Mouse (Mus musculus) adrenal gland, postnatal 36 days (tissue): Measurements from ENCODE around the gene Gm19935. TPM values are rescaled to one million over a fixed set of nuclear protein-coding genes. Genes with fewer than 3 reads are reported as not detected.

Experiments used
- DNase-seq, 2 experiments: peaks; one replicate each; pipeline ENCODE4 v3.0.0; 2021; ENCODE audit warnings: mixed read lengths in 1 of 2
- long read RNA-seq, 2 experiments: library from polyadenylated mRNA; stranded (forward); transcript quantifications; one replicate each; pipeline ENCODE4 v2.0.0; 2021; ENCODE audit warnings: borderline sequencing depth in 2 of 2
- total RNA-seq, 2 experiments: library from RNA; stranded (reverse); gene quantifications; 2 replicates each; pipeline ENCODE4 v1.2.3; 2021

Gm19935 gene
- total RNA-seq = not detected
- long read RNA-seq, experiment 1 = 0 reads
- long read RNA-seq, experiment 2 = 0 reads

DNA sequence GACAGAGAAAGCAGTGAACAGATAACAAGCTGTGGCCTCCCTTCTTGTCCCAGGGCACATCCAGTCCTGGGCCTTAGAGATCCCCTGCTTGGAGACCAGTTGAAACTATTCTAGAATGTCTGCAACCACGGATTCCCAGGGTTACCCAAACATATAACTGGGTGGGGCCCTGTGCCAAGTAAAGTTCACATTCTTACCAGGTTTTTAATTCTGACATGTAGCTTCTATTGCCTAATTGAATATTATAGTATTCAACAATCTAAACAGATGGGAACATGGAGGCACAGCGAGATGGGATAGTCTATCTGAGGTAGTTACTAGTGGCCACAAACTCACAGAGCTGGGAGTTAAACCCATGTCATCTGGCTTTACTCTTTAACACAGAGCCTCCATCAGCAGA, at the start of gene Gm19935:
Gm19935 (minus strand) TSS at position 101 of the 400 bp plus-strand sequence.
- no peak for DNase-seq

DNA sequence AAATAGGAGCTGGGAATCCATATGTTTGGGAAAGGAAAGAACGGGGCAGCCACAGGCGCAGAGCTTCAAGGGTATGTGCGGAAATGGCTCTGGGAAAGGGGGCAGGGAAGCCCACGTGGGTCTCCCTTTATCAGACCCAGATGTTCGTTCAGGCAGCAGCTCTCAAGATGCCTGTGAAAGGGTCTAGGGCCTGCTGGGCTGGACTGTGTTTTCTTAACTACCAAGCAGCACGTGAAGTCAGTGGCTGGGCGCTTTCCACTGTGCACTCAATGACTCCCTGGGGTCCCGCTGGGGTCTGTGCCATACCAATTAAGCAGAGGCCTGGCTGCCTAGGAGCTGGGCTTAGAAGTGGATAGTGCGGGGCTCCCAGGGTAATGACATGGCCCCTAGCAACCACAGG, 44.8 kb upstream of the Gm19935 start:
- DNase-seq = peak in 1 of 2 experiments; percentile 49

DNA sequence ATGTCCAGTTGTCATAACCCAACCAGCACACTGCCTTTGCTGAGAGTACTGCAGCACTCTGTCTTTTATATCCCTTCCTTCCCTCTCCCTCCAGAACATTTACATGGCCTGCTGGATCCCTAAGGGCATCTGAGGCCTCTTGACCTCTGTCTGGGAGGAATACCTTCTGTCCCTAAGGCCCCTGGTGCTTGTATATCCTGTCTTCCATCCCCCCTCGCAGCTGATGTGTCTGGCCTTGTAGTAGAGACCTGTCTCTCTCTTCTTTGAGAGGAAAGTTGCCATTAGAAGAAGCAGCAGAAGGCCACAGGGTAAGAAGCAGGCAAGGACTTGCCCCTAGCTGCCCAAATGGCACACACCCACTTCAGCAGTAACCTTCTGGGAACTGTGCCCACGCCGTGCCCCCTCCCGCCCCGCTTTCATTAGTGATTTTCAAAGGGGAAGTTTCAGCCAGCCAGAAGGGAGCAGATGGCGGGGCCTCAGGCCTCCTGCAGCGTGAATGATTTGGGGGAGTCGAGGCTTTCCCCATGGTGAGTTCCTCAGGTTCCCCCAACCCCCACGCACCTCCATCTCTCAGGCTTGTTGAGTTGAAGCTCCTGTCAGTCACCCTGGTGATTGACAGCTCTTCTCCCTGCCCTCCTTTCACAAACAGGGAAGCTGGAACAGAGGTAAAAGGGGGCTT, 44.2 kb upstream of the Gm19935 start:
- peak in 1 of 2 experiments; percentile 58 for DNase-seq

DNA sequence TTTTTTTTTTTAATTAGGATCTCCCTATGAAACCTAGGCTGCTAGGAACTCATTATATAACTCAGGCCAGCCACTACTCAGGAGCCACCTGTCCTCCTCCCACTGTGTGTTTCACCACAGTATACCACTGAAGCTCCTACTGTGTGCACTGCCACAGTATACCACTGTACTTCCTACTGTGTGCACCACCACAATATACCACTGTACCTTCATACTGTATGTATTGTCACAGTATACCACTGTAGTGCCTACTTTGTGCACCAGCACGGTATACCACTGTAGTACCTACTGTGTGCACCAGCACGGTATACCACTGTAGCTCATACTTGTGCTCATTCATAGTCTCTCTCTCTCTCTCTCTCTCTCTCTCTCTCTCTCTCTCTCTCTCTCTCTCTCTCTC, 40.9 kb upstream of the Gm19935 start:
- DNase-seq = no peak

DNA sequence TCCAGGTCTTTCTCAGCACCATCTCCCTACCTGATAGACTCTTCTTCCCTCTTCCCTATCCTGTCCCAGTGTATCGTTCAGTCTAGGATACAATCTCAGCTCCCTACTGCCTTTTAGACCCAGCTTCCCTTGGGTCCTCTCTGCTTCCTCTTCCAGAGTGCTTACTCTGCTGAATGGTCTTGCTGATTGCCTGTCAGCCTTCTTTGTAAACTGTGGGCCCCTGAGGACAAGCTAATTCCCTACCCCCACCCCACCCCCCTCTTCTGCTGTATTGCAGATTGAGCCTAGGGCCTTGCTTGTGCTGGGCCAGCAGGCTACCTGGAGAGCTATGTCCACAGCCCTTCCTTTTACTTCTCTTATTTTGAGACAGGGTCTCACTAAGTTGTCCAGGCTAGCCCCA, 39.8 kb upstream of the Gm19935 start:
- no peak for DNase-seq

DNA sequence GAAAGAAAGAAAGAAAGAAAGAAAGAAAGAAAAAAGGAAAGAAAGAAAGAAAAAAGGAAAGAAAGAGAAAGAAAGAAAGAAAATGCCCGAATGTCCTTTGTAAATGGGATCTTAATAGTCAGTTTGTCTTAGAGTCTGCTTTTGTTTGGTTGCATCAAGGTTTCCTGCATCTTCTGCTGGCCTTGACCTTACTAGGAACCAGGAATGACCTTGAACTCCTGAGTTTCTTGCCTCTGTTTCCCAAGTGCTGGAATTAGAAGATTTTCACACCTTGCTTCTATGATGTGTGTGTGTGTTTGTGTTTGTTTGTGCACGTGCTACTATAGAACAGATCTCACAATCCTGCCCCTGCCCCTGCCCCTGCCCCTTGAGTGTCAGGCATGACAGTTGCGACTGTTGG, 39.0 kb upstream of the Gm19935 start:
- no peak for DNase-seq

DNA sequence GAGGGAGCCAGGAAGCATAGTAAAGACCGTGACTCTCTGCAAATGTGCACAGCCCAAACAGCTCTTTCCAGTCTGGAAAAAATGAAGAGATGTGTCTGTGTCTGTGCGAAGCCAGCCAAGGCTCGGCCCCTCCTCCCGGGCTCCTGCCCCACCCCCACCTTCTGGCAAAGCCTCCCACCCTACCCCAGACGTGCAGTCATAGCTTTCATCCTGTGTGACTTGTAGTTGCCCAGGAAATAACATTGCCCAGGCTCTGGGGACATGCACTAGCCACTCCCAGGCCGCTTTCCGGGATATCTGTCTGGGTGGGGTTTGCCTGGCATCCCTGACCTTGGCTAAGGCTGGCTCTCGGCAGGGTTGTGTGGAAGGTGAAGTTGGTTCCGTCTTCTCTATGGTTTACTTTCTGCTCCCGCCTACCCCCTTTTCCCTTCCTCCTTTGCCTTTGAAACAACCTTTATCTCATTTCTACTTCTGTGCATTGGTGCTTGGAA, 37.5 kb upstream of the Gm19935 start:
- DNase-seq = peak; percentile 46 to 58

DNA sequence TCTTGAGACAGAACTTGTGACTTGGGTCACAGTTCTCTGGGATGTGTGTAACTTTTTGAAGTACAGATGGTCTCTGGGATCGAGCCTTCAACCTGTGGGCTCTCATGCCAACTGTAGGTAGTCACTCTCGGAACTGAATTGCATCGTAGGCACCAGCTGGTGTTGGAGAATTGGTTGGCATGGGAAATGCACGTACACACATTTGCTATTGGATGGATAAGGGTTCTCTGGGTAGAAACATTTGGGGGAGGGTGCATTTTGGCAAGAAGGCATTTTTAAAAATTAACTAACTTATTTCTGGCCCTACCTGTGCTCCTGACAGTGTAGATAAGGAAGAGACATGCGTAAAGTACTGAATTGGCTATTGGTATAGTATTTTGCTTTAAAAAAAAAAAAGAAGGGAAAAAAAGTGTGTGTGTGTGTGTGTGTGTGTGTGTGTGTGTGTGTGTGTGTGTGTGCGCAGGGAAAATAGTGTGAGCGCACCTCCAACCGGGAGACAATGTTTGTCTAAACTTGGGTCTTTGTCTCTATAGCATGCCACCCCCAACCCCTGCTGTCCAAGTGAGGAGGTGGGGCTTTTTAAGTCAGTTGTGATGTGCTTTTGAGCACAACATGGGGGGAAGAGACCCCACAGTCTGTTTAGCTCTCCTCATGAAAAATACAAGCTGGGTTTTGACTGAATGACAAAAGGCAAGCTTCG, 36.9 kb upstream of the Gm19935 start:
- DNase-seq = no peak

DNA sequence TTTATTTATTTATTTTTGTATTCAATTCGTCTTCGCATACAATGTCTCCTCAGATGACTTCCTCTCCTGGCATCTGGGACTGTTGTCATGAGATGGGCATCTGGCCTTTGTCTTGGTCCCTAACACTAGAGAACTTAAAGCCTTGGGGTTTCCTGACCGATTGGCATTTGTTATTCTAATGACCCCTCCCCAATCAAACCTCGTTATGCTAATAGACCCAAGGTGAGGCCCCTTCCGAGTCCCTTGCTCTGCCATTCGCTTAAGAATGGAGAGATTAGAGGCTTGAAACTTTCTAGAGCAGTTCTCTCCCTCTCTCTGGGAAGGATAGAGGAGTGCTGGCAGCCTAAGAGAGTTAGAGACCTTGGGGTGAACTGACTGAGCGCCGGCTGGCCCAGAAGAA, 34.4 kb upstream of the Gm19935 start:
- no peak for DNase-seq

DNA sequence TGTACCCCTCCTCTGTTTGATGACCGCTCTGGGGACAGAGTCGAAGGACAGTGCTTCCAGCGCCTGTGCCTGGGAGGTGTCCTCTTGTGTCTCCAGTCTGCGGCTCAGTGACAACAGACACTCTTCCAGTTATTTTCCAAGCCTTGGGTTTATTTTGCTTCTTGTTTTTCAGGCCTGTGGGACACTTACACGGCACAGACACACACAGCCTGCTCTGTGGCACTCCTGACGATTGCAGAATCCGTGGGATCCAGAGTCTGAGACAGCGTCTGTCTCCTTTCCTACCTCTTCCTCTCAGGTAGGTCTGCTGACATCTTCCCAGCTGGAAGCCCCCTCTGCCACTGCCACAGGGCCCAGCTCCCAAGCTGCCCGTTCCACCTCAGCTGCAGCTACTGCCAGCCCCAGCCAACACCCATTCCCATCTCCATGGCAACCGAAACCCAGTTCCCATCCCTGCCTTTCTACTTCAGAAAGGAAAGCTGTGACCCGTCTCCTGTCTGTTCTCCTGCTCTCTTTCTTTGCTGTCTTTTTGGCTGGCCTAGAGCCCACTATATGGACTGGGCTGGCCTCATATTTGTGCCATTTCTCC, 32.4 kb upstream of the Gm19935 start:
- no peak for DNase-seq

DNA sequence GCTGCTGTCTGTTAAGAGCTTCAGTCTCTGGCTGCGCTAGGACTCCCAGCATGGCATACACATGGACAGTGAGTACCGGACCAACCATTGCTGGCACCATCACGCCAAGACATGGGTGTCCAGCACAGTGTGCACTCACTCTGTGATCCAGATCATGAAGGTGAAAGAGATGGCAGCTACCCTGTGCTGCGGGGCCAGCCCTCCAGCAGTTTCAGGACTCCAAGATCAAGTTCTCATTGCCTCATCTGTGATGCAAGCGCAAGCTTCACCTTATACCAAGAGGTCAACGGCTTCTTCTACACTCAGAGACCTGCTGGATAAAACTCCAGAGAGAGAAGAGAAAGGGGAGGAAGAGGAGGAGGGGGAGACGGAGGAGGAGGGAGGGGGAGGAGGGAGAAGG, 30.8 kb upstream of the Gm19935 start:
- DNase-seq = no peak

DNA sequence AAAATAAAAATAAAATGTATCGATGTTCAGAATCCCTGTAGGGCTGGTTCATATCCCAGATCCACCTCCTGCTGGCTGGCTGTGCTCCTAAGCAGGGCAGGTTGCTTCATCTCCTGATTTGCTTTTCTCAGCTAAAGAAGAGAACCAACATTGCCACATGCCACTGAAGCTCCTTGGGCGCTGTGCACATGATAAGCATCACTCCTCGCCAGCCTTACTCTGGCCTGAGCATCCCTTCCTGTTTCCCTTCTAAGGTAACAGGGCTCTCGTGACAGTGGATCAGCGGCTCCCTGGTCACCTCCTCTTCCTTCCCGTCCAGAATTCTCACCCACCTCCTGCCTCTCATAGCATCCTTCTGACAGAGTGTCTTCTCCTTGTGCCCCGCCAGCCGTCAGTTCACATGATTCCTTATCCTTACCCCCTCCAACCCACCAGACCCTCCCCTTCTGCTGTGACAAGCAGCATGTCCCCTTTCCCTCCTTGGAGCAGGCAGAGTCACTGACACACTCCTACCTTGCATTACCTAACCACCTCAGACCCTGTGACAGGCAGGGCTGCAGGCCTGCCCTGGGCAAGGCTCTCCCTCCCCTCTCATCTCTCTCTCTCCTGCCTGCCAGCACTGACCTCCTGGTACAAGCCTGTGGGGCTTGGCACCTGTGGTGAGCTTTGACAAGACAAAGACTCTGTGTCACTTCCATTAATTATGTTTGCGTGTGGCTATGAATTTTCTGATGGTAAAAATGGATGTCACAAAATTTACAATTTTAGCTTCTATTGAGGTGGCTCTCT, 27.2 kb upstream of the Gm19935 start:
- no peak for DNase-seq

DNA sequence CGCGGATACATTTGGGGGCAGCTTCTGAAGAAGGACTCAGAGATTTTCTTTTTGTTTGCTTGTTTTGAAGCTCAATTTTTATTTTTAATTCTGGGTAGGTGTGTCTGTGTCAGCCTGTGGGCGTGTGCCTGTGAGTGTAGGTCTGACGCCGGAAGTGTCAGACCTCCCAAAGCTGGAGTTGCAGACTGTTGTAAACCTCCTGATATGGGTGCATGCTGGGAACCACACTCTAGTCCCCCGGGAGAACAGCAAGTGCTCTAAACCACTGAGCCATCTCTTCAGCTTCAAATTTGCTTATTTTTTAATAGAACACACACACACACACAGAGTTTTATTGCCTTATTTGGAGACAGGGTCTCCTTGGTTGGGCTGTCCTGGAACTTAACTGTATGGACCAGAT, 25.9 kb upstream of the Gm19935 start:
- DNase-seq = no peak

DNA sequence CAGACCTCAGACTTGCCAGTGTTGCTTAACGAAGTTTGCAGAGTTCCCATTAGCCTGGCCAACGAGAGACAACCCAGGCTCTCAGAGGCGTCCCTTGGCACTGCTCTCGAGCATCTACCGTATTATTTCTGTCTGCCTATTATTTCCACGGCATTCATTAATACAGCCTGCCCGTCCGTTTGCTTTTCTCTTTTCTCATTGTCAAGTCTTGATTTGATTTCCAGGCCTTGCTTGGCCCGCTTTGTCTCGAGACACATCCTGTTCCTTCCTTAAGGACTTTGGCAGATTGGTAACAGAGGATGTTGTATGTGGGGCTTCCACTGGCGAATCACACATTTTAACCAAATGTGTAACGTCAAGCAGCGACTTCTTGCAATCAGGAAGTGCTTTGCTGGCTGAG, 24.1 kb upstream of the Gm19935 start:
- DNase-seq = no peak

DNA sequence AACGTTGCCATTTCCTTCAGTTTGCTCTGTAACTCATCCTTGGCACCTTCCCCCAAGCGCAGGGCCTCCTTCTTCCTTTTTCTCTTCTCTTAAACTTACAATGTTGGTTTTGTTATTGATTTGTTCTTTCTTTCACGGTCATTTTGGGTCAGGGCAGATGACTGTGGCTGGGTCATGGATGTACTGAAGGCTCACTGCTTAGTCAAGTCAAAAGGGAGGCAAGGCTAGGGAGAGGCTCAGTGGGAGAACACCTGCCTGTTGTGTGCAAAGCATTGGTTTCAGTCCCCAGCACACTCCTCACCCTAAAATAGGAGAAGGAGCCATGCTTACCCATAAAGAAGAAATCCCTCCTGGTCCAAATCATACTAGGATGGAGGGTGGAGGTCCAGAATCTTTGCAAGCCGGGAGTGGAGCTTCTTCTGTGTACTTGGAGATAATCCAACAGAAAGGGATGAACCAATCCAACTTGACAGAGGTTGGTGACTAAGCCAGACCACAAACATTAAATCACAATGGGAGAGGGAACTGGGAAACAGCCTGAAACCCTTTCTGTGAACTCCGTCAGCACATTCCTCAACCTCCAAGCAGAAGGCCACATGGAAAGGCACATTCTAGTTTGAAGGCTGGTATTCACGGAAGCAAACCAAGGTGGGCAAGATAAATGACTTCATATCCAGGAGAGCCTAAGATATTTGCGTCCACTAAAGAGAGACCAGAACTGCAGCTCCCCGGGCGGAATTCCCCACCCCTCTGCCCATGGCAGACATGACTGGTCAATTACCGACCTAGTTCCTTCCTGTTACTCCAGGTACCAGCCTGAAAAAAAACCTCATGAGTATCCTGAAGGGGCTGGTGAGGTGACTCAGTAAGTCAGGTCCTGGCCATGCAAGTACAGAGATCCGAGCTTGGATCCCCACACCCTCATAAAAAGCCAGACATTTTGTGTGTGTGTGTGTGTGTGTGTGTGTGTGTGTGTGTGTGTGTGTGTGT, 22.8 kb upstream of the Gm19935 start:
- DNase-seq = peak; percentile 33 to 40

DNA sequence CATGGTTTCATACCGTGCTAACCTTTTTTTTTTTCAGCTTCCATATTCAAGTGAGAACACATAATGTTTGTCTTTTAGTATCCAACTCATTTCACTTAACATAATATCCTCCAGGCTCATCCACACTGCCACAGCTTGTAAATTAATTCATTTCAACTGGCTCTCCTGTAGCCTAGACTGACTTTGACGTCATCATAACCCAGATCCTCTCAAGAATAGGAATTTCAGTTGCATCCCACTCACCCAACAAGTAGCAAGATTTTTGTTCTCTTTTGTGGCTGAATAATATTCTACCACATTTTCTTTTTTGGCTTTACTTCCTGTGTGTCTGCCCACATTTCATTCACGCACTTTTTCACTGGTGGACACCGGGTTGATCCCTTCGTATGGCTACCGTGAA, 20.2 kb upstream of the Gm19935 start:
- DNase-seq = no peak

DNA sequence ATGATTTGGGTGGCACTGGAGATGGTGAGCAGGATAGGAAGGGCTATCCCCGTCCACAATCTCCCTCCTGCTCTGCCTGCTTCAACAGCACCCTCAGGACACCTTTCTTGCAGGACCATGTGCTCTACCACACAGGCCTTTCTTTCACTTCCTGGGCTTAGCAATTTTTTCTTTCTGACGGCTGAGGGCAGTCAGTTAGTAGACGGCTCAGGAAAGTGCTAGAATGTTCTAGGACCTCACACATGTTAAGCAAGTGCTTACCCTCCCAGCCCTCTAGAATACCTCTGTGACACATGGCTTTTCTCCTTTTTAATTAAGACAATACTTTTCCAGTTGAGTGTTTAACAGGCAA, 17.1 kb upstream of the Gm19935 start:
- DNase-seq = no peak

DNA sequence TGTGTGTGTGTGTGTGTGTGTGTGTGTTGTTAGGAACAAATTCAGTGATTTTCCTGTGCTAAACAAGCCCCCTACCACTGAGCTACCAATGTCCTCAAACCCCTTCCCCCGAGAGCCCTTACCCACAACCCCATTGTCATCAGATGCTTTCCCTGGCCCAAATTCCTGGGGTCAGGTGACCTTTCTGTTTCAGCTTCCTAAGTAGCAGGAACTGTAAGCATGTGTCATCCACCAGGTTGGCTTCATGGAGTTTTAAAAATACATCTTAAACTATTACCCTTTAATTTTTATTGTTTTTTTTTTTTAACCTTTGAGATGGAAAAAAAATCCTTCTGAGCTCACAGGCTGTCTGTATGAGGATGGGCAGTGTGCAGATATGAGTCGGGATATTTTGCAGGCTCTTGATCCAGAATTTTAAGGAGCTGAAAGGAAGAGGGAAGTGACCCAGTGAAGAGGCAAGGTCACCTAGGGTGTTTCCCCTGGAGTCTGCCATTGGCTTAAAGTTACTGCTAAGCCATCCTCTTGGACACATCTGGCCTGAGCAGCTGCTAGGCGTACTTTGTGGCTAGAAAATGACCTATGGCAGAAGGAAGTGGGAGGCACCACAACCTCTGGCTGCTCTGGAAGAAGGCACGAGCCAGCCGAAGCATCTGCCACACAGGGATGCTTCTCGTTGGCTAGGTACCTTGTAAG, 16.6 kb upstream of the Gm19935 start:
- no peak for DNase-seq

DNA sequence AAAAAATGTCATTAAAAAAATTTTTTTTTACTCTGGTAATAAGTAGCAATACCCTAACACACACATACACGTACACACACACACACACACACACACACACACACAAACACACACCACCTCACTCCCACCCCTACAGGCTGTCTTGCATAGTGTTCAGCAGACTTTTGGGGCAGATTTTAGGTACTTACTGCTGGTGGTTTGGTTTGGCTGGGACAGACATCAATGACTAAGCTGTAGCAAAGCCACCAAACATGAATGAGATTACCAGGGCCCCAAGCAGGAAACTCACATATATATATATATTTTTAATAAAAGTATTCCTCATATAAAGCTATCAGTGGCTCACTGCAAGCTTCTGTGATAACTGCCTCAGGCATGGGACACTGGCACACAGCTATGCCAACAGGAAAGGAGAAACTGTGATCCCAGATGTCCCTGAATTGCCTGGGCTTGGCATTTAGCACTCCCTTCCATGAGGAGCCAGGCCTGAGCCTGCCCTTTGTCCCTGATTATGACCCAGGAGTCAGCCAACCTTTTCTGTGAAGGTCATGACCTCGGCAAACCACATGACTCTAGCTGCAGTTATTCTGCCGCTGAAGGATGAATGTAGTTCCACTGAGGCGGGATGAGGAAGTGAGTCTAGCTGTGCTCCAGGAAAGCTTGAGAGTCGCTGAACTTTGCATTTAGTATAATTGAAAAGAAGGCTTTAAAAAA, 15.5 kb upstream of the Gm19935 start:
- peak; percentile 55 to 71 for DNase-seq

DNA sequence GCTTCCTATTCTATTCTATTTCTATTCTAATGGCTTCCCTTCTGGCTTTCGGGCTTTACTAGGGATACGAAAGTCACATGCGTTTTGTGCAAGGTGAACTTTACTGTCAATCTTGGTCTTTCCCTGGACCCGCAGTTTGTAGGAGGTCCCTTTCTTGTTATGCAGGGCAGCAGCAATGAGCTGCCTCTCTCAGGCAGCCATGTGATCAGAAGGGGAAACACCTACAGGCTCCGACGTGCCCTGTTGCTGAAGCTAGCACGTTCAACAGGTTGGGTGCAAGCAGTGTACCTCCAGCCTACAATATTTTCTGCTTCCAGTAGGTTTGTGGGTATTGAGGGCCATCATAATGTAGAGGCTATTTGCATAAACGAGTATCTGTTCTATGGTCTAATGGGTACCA, 13.8 kb upstream of the Gm19935 start:
- no peak for DNase-seq
